Mouse (Mus musculus) E14TG2a.4 (cell line): ENCODE data around the gene Srgap1.

Experiments
- CTCF ChIP-seq: conservative IDR thresholded peaks from 2 replicates; pipeline ENCODE4 v1.5.1; 2014; ENCODE audit warnings: low read length
- POU5F1 ChIP-seq: IDR thresholded peaks from 2 replicates; pipeline ENCODE4 v1.6.1; 2014; ENCODE audit warnings: low read length, borderline replicate concordance

DNA sequence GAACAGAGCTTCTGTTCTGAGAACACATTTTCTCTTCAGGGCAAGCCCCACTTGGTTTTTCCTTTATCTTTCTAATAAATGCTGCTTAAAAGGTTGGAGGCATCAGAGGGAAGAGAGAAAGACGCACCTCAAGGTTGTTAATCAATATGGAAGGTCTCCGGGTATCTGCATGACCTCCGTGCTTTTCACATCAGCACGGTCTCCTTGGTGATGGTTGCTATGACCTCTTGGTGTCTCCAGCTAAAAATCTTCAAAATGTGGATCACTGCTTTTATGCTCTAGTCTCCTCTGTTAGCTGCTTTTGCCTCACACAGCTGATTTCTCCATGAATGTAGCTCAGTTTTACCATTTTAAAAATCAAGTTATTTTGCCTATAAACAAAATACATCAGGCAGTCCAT lies 50.6 kb downstream of the Srgap1 start:
- TF ChIP-seq CTCF: no peak
- no peak for TF ChIP-seq POU5F1
